Mouse (Mus musculus) liver, embryonic 12.5 days (tissue): ENCODE results near the gene Zfp292. TPM values are rescaled to one million over a fixed set of nuclear protein-coding genes. Genes with fewer than 3 reads are reported as not detected.

ENCODE experiments used
- ATAC-seq: fragments of 200-750 bp; cut with Nextera tagmentation; 2 replicates; pipeline ENCODE4 v1.8.0; 2017; ENCODE audit warnings: moderate number of reproducible peaks, mild to moderate bottlenecking, moderate library complexity
- H3K27ac ChIP-seq: fragments of 300-500 bp; sonication (generic); 2 replicates; pipeline ENCODE4 v1.5.1; 2016; ENCODE audit warnings: mild to moderate bottlenecking
- H3K27me3 ChIP-seq: fragments of 300-500 bp; sonication (generic); replicated peaks from 2 replicates; pipeline ENCODE4 v1.6.1; 2016; ENCODE audit warnings: mild to moderate bottlenecking, moderate library complexity
- H3K36me3 ChIP-seq: fragments of 300-500 bp; sonication (generic); 2 replicates; pipeline ENCODE4 v1.6.1; 2016; ENCODE audit warnings: mild to moderate bottlenecking, moderate library complexity
- H3K4me1 ChIP-seq: fragments of 300-500 bp; sonication (generic); 2 replicates; pipeline ENCODE4 v1.6.1; 2016
- H3K4me2 ChIP-seq: fragments of 300-500 bp; sonication (generic); 2 replicates; pipeline ENCODE4 v1.6.1; 2016; ENCODE audit warnings: mild to moderate bottlenecking, moderate library complexity
- H3K4me3 ChIP-seq: fragments of 300-500 bp; sonication (generic); 2 replicates; pipeline ENCODE4 v1.5.1; 2016; ENCODE audit warnings: mild to moderate bottlenecking, moderate library complexity
- H3K9ac ChIP-seq: fragments of 300-500 bp; sonication (generic); 2 replicates; pipeline ENCODE4 v1.6.1; 2016; ENCODE audit warnings: mild to moderate bottlenecking, moderate library complexity
- H3K9me3 ChIP-seq: fragments of 300-500 bp; sonication (generic); replicated peaks from 2 replicates; pipeline ENCODE4 v1.6.1; 2016; ENCODE audit warnings: mild to moderate bottlenecking, moderate library complexity
- WGBS: fragments of 180-500 bp; shearing (Covaris S2); methylation state at CpG from one replicate; pipeline ENCODE4 v1.1.7; 2016; ENCODE audit not compliant: insufficient replicate concordance; 5-methylcytosine and 5-hydroxymethylcytosine counted together
- polyA plus RNA-seq: library from polyadenylated mRNA; unstranded; fragments of >200 nt; fragmentation: Nextera tagmentation; extraction: Ambion mirVana; gene quantifications from 2 replicates; pipeline ENCODE4 v1.2.1, GENCODE M21; 2016

Zfp292 gene
- polyA plus RNA-seq, 1 experiment from 2014 or later: 7.1 TPM

DNA sequence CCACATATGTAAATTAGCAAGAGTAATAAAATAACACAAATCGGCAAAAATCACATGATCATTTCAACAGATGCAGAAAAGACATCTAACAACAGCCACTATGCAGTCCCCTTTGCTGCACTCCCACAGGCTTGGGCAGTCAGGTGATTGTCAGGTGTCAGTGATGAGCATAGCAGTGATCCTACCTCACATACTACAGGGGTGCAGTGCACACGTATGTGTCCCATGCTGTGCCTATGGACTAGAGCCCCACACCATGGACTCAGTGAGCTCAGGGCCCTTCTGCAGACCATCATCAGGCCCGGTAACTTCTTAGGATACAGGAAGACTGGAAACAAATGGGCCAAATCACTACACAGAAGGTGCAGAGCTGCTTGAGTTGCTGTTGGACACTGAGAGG, 39.9 kb downstream of the Zfp292 start:
- WGBS: 79% methylated on average over 3 of the region's 3 CpGs
- Histone ChIP-seq H3K27me3 (no peaks in the 10 kb centered on the region), H3K4me3 (no peak overlapping the region), H3K9me3 (no peaks in the 10 kb centered on the region), H3K27ac (no peak overlapping the region), H3K4me1 (peaks cover 19% of the 10 kb centered on the region), H3K36me3 (peaks cover 15% of the 10 kb centered on the region), H3K4me2 (no peak overlapping the region), H3K9ac (no peak overlapping the region)
- no peak for ATAC-seq

DNA sequence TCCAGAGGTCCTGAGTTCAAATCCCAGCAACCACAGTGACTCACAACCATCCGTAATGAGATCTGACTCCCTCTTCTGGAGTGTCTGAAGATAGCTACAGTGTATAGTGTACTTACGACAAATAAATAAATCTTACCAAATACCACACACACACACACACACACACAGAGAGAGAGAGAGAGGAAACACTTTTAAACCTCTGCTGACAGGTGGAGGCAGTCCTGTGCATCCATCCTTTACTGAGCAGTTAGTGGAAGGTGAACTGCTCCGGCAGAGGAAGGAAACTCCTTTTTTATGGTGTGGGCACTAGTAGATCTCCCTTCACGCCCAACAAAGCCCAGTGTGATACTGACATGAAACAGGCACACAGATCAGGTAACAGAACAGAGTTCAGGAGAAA, 51.3 kb downstream of the Zfp292 start:
- no peak for ATAC-seq
- Histone ChIP-seq H3K27me3 (no peaks in the 10 kb centered on the region), H3K4me2 (no peak overlapping the region), H3K36me3 (peaks cover 38% of the 10 kb centered on the region), H3K27ac (no peak overlapping the region), H3K4me1 (no peaks in the 10 kb centered on the region), H3K9me3 (no peaks in the 10 kb centered on the region), H3K9ac (no peak overlapping the region), H3K4me3 (no peak overlapping the region)
- WGBS: 82% methylated on average over 4 of the region's 4 CpGs

DNA sequence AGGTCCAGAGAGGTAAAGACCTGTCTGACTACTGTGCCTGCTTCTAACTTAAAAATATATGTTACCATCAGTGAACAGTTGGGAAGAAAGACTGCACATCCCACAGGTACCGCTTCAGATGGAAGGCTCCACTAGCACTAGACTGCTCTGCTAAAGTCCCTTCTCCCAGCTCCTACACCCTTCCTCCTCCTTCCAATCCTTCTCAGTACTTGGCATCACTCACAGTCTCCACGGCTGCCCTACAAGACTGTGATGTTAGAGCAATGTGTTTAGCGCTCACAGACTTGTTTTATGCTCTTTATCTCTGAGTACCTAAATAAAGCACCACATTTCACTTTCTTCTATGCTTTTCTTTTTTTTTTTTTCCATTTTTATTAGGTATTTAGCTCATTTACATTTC, 53.3 kb downstream of the Zfp292 start:
- Histone ChIP-seq H3K27me3 (no peaks in the 10 kb centered on the region), H3K4me3 (no peak overlapping the region), H3K9me3 (no peaks in the 10 kb centered on the region), H3K9ac (no peak overlapping the region), H3K36me3 (peaks cover 28% of the 10 kb centered on the region), H3K27ac (no peak overlapping the region), H3K4me1 (no peaks in the 10 kb centered on the region), H3K4me2 (no peak overlapping the region)
- no peak for ATAC-seq
- WGBS: 90% methylated on average over 3 of the region's 3 CpGs

DNA sequence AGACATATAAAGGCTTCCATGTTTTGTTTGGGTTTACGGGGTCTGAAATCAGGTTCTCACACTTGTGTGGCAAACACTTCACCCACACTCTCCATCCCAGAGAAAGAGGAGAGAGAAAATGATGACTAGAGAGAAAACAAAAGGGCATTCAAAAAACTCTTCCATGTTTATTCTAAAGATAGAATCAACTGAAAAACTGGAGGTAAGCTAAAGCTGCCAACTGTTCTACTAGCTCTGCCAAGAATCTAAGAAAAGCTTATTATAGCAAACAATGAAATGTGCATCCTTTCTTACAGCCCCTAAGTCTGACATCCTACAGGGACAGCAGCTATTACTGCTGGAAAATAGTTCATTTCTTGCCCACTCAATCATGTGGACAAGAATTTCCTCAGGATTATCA, 58.9 kb downstream of the Zfp292 start:
- H3K4me1 ChIP-seq: no peaks in the 10 kb centered on the region
- peaks cover 23% of the 10 kb centered on the region for H3K36me3 ChIP-seq
- H3K9me3 ChIP-seq: no peaks in the 10 kb centered on the region
- no peak overlapping the region for H3K4me2 ChIP-seq
- H3K4me3 ChIP-seq: no peak overlapping the region
- no peaks in the 10 kb centered on the region for H3K27me3 ChIP-seq
- no peak overlapping the region for H3K9ac ChIP-seq
- WGBS: 88% methylated on average over 1 of the region's 1 CpGs
- no peak overlapping the region for H3K27ac ChIP-seq
- no peak for ATAC-seq

DNA sequence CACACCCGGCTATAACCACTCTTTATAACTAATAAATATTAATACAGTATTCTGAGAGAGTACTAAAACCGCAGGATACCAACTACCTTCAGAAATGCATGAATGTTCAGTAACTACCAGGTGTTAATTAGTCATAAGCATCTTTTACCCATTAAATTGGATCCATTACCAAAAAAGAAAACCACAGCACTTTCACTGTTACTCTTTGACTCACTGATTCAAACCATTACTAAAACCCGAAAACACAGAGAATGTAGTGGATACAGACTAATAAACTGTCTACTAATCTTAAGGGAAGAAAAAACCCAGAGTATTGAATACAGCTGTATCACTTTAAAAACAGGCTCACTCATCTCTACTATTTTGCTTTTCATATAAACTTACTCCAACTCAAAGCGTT, 62.9 kb downstream of the Zfp292 start:
- Histone ChIP-seq H3K4me1 (no peaks in the 10 kb centered on the region), H3K4me2 (no peak overlapping the region), H3K4me3 (no peak overlapping the region), H3K9me3 (no peaks in the 10 kb centered on the region), H3K27me3 (no peaks in the 10 kb centered on the region), H3K36me3 (peaks cover 46% of the 10 kb centered on the region), H3K9ac (no peak overlapping the region), H3K27ac (no peak overlapping the region)
- ATAC-seq: no peak
- WGBS: 88% methylated on average over 4 of the region's 4 CpGs

DNA sequence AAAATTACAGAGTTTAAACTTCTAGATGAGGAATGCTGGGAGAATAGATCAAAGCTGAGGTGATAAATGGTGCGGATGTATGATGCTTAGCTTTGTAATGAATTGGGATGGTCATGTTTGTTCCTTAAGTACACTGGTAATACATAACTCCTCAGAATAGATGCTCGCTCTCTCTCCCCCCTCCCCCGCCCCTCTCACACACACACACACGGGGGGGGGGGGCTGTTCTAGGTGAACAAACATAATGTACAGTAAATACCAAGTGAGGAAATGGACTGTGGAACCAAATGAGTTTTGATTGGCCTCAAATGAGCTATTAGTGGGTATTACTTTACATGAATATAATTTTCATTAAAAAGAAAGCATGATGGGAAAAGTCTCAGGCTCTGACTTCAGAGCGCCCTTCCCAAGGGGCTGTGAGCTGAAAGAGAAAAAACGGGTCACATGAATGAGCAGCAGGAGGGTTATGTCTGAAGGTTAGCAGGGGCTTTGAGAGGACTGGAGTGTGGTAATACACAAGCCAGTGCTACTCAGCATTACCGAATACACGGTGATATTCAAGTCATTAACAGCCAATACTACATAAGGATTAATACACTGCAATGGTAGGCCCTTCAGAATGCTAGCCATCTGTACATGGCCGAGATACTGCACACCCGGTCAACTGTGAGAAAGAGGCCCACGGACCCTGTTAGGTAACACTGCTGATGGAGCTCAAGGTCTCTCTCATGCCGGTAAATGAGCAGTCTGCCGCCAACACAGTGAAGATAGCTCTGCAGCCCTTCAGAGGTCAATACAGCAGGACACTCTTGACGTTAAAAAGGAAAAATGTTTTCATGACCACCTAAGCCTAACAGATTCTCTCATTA, 81.4 kb downstream of the Zfp292 start:
- peaks cover 19% of the 10 kb centered on the region for H3K36me3 ChIP-seq
- H3K4me3 ChIP-seq: no peak overlapping the region
- 80% methylated on average over 13 of the region's 14 CpGs for WGBS
- H3K4me2 ChIP-seq: no peak overlapping the region
- no peak for ATAC-seq
- H3K9ac ChIP-seq: no peak overlapping the region
- H3K27me3 ChIP-seq: no peaks in the 10 kb centered on the region
- no peak overlapping the region for H3K27ac ChIP-seq
- H3K9me3 ChIP-seq: no peaks in the 10 kb centered on the region
- H3K4me1 ChIP-seq: no peaks in the 10 kb centered on the region

DNA sequence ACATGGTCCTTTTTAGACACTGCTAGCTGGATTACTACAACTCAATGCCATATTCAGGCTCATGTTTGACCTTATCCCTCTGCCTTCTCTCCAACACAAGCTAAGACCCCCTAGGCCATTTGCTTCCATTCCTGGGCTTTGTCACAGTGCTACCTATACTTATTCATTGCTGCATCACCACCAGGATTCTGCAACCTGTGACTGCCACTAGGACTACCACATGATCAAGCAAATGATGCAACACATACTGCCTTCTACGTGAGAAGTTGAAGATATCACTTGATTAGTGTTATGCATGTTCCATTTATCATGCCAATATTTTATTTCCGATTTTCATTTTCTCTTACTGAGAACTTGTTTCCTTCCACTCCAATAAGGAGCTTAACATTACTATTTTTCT, 84.8 kb downstream of the Zfp292 start:
- Histone ChIP-seq H3K27ac (no peak overlapping the region), H3K27me3 (no peaks in the 10 kb centered on the region), H3K36me3 (no peaks in the 10 kb centered on the region), H3K4me1 (no peaks in the 10 kb centered on the region), H3K4me3 (no peak overlapping the region), H3K9ac (no peak overlapping the region), H3K9me3 (no peaks in the 10 kb centered on the region), H3K4me2 (no peak overlapping the region)
- 71% methylated on average over 2 of the region's 2 CpGs for WGBS
- ATAC-seq: no peak

DNA sequence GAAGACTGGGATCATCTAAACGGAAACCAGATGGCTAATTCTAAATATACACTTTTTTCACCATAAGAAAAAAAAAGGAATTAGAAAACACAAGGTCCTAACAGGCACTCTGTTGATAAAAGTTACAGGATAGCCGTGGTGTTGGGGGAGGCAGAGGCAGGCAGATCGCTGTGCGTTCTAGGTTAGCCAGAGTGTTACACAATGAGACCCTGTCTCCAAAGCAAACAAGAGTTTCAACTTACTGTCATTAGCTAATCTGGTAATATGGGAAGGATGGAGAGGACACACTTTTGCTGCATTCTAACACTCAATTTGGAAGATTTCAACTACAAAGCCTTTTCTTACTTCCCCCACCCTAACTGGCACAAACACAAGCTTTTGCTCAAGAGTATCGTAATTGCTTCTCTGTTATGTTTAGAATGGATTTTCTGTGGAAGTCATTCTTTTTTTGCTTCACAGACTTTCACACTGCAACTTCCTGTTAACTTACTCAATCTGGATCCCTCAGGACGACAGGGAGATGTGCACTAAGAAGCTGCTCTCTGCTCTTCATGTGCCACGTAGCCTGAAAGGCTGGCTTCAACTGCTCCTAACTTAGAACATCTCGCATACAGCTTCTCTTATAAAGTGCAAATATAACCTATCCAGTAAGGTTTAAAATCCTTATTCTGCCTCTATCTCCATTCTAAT, 85.3 kb downstream of the Zfp292 start:
- H3K9ac ChIP-seq: no peak overlapping the region
- WGBS: 69% methylated on average over 8 of the region's 8 CpGs
- H3K27me3 ChIP-seq: no peaks in the 10 kb centered on the region
- no peak overlapping the region for H3K27ac ChIP-seq
- H3K4me3 ChIP-seq: no peak overlapping the region
- no peaks in the 10 kb centered on the region for H3K4me1 ChIP-seq
- H3K4me2 ChIP-seq: no peak overlapping the region
- no peaks in the 10 kb centered on the region for H3K36me3 ChIP-seq
- H3K9me3 ChIP-seq: no peaks in the 10 kb centered on the region
- ATAC-seq: no peak

DNA sequence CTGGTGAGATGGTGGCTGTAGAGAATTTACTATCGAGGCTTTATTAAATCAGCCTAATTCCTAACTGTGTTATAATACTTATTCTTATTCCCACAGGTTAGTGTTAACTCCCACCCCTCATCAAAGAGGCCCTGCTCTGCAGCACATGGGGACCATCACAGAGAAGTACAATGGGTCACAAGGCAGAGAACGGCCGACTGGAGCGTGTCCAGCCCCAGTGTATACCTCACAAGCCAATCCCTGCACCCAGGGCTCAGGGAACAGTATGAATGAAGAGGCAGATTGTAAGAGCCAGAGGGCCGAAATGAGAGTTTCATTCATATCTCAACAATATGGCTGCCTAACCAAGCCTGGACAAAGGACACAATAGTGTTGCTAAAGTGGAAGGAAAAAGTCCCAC, 86.5 kb downstream of the Zfp292 start:
- Histone ChIP-seq H3K9me3 (no peaks in the 10 kb centered on the region), H3K4me3 (no peak overlapping the region), H3K27ac (no peak overlapping the region), H3K36me3 (no peaks in the 10 kb centered on the region), H3K9ac (no peak overlapping the region), H3K27me3 (no peaks in the 10 kb centered on the region), H3K4me2 (no peak overlapping the region), H3K4me1 (no peaks in the 10 kb centered on the region)
- 83% methylated on average over 5 of the region's 5 CpGs for WGBS
- no peak for ATAC-seq

DNA sequence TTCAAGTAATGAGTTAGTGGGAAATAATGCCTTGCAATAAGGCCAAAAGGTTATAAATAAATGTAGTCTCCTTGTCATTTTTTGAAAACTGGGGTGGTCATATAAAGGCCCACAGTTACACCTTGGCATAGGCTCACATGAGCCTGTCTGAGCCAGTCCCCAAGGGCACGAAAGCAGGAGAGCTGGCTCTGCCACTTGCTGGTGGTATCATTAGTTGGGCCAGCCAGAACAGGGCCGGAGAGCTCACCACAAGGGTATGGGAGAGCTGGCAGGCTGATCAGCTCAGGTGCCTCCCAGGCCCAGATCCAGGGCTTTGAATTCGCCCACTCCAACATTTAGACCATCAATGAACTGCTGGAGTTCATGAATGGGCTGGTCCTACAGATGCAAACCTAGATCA, 96.3 kb downstream of the Zfp292 start:
- H3K4me3 ChIP-seq: no peak overlapping the region
- ATAC-seq: no peak
- no peaks in the 10 kb centered on the region for H3K4me1 ChIP-seq
- WGBS: 69% methylated on average over 3 of the region's 3 CpGs
- no peaks in the 10 kb centered on the region for H3K9me3 ChIP-seq
- H3K36me3 ChIP-seq: no peaks in the 10 kb centered on the region
- no peak overlapping the region for H3K27ac ChIP-seq
- H3K9ac ChIP-seq: no peak overlapping the region
- H3K27me3 ChIP-seq: no peaks in the 10 kb centered on the region; the same call in 1 of the 2 replicates
- H3K4me2 ChIP-seq: no peak overlapping the region

DNA sequence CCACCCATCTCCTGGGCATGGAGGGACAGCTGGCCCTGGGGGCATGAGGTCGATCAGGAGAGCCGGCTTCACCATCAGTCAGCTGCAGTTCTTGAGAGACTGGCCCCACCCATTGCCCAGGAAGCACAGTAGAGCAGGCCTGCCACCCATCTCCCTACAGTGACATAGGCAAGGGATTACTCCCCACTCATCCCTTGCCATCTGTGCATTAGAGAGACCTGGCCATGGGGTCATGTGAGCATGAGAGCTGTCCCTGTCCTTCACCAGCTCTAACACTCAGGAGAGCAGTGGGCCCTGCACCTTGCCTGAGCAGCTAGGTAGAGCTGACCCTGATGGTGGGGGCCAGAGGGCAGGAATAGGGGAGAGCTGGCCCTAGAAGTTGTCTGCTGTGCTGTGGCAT, 97.1 kb downstream of the Zfp292 start:
- no peak overlapping the region for H3K4me2 ChIP-seq
- WGBS: 69% methylated on average over 2 of the region's 2 CpGs
- no peak for ATAC-seq
- H3K36me3 ChIP-seq: no peaks in the 10 kb centered on the region
- H3K9ac ChIP-seq: no peak overlapping the region
- H3K27ac ChIP-seq: no peak overlapping the region
- no peak overlapping the region for H3K4me3 ChIP-seq
- H3K4me1 ChIP-seq: no peaks in the 10 kb centered on the region
- H3K9me3 ChIP-seq: no peaks in the 10 kb centered on the region
- no peaks in the 10 kb centered on the region; the same call in 1 of the 2 replicates for H3K27me3 ChIP-seq

DNA sequence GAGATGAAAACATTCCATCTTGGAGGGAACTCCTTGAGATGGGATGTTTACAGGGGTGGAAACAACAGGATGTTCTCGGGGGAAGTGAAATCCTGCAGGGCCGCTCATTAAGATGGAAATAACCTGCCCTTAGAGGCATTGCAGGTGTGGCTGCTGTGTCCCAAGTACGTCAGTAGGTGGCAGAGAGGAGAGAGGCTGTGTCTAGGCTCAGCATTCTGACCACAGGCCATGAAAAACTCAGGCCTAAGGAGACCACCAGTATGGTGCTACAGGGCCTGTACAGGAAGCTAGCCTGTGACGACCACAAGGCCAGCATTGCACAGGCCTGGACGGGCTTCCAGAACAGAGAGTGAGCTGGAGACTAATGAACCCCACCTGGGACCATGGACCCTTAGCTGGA, 97.9 kb downstream of the Zfp292 start:
- Histone ChIP-seq H3K27ac (no peak overlapping the region), H3K4me2 (no peak overlapping the region), H3K4me3 (no peak overlapping the region), H3K9ac (no peak overlapping the region), H3K4me1 (no peaks in the 10 kb centered on the region), H3K36me3 (no peaks in the 10 kb centered on the region), H3K9me3 (no peaks in the 10 kb centered on the region), H3K27me3 (no peaks in the 10 kb centered on the region; the same call in 1 of the 2 replicates)
- no peak for ATAC-seq
- 43% methylated on average over 5 of the region's 5 CpGs for WGBS
